Mouse (Mus musculus) C2C12 (cell line): ENCODE results near the gene Casp12. TPM values are rescaled to one million over a fixed set of nuclear protein-coding genes. Genes with fewer than 3 reads are reported as not detected.

Source experiments
- H3K27me3 ChIP-seq: one replicate; pipeline ENCODE4 v1.6.1; 2011; ENCODE audit not compliant: control insufficient read depth, insufficient read depth, insufficient read length
- H3K36me3 ChIP-seq: one replicate; pipeline ENCODE4 v1.6.1; 2011; ENCODE audit not compliant: control insufficient read depth, insufficient read depth
- H3K4me3 ChIP-seq: one replicate; pipeline ENCODE4 v1.5.1; 2011; ENCODE audit warnings: mild to moderate bottlenecking, control low read depth; ENCODE audit not compliant: poor library complexity, insufficient read depth, severe bottlenecking
- H3K79me2 ChIP-seq: one replicate; pipeline ENCODE4 v1.6.1; 2011; ENCODE audit not compliant: control insufficient read depth, insufficient read depth
- H3K79me3 ChIP-seq: one replicate; pipeline ENCODE4 v1.6.1; 2011; ENCODE audit warnings: low read depth, control low read depth
- H3ac ChIP-seq: one replicate; pipeline ENCODE3; 2011; ENCODE audit warnings: low read depth; ENCODE audit not compliant: control insufficient read depth, insufficient read length
- CEBPB ChIP-seq: IDR thresholded peaks from one replicate; pipeline ENCODE4 v1.6.1; 2011; ENCODE audit warnings: low read depth, mild to moderate bottlenecking, control low read depth, moderate library complexity
- CTCF ChIP-seq: IDR thresholded peaks from one replicate; pipeline ENCODE4 v1.5.1; 2011; ENCODE audit not compliant: control insufficient read depth, insufficient read depth, insufficient read length
- FOSL1 ChIP-seq: IDR thresholded peaks from one replicate; pipeline ENCODE4 v1.8.0; 2011; ENCODE audit warnings: mild to moderate bottlenecking, low read length; ENCODE audit not compliant: poor library complexity, insufficient read depth, severe bottlenecking
- MAX ChIP-seq: IDR thresholded peaks from one replicate; pipeline ENCODE4 v1.6.1; 2011; ENCODE audit warnings: mild to moderate bottlenecking, control low read depth
- MYOD1 ChIP-seq: IDR thresholded peaks from one replicate; pipeline ENCODE4 v1.6.1; 2011; ENCODE audit warnings: low read depth; ENCODE audit not compliant: control insufficient read depth, insufficient read length
- MYOG ChIP-seq: IDR thresholded peaks from one replicate; pipeline ENCODE4 v1.6.1; 2011; ENCODE audit not compliant: control insufficient read depth, insufficient read length; ENCODE audit errors: extremely low read depth
- USF1 ChIP-seq: IDR thresholded peaks from one replicate; pipeline ENCODE4 v1.6.1; 2011; ENCODE audit warnings: low read depth, mild to moderate bottlenecking, control low read depth, moderate library complexity
- polyA plus RNA-seq: library from polyadenylated mRNA; unstranded; fragments of >200 nt; fragmentation: generic; extraction: Trizol; gene quantifications from one replicate; pipeline ENCODE4 v1.2.1, GENCODE M21; 2012; ENCODE audit warnings: missing spikeins

Casp12 gene
- polyA plus RNA-seq, 1 experiment = 3.0 TPM

DNA sequence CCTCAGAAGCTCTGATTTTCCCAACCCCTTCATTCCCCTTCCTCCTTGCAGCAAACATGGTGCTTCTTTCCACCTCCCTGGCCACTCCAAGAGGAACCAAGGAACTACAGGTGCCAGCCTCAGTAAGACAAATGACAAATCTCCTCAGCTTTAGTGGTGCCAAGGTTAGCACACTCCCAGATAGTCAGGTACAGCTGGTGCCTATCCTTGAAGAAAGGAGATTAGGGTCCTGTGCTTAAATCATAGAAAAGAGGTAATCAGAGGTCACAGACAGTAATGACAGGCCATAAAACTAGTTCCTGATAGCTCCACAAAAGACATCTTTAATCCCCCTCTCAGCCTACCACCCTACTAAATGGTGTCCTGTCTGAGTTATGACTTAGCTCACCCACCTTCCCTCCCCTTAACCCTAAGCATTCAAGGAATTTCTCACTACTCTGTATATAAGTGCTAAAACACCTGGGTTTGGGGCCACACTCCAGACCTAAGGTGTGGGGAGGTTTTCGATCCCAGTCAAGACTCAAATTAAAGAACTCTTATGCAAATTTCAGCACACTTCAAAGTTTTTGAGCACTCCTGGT, 65.8 kb downstream of the Casp12 start:
- Histone ChIP-seq H3K79me3 (no peaks in the 10 kb centered on the region), H3K79me2 (no peaks in the 10 kb centered on the region), H3K4me3 (no peak overlapping the region), H3ac (no peak overlapping the region), H3K27me3 (no peaks in the 10 kb centered on the region), H3K36me3 (no peaks in the 10 kb centered on the region)
- no peak for TF ChIP-seq MYOD1
- TF ChIP-seq FOSL1 = no peak
- TF ChIP-seq MYOG = no peak
- no peak for TF ChIP-seq CTCF
- TF ChIP-seq MAX = no peak
- no peak for TF ChIP-seq USF1
- TF ChIP-seq CEBPB = no peak

DNA sequence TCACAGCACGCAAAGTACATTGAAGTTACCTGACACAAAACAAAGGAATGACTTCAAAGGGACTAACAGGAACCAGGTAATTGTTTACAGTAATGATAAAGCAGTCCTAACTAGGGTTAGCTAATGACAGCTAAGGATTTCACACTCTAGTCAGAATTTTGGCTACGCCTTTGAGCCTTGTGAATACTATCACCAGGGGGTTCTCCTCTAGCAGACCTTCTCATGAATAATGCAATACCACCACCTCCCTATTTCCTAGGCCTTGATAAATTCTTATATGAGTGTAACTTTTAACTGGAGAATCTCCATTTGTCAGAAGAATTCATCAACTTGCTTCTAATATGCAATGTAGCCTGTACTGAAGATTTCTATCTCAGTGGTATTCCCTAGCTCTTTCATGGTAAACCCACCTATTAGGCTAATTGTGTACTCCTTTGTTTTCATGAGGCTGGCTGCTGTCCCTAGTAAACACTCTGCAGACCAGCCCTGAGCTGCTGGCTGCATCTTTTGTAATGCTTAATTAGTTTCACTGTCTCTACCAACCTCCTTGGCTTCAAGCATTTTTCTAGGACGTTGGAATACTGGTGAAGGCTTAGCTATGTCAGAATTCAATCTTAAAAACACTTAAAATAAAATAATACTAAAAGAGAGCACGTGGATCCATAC, 67.3 kb downstream of the Casp12 start:
- Histone ChIP-seq H3K79me2 (no peaks in the 10 kb centered on the region), H3K4me3 (no peak overlapping the region)
- TF ChIP-seq MYOG (no peak), CTCF (no peak), FOSL1 (no peak), MAX (no peak), CEBPB (no peak)

DNA sequence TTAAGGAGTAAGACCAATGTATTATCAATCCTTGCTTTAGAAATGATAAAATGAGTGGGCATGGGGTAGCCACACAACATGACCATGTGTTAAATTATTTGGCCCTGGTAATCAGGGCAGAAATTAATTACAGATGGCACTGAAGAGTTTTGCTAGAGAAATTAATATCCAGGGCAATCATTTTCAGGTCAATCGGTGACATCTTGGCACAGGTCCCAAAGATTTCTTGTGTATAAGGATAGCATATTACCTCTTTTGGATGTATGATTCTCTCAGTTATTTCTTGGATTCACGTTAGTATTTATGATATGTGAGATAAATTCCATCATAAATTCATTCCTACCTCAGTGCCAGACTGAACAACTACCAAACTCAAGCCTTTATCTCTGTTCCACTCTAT, 72.6 kb downstream of the Casp12 start:
- Histone ChIP-seq H3ac (no peak overlapping the region), H3K36me3 (no peaks in the 10 kb centered on the region), H3K79me2 (no peaks in the 10 kb centered on the region), H3K27me3 (no peaks in the 10 kb centered on the region), H3K4me3 (no peak overlapping the region), H3K79me3 (no peaks in the 10 kb centered on the region)
- TF ChIP-seq MYOD1 = no peak
- no peak for TF ChIP-seq CTCF
- no peak for TF ChIP-seq FOSL1
- no peak for TF ChIP-seq USF1
- no peak for TF ChIP-seq MAX
- no peak for TF ChIP-seq MYOG
- TF ChIP-seq CEBPB = no peak

More for the DNA sequence above, 67.3 kb downstream of the Casp12 start:
- H3K27me3 ChIP-seq = no peaks in the 10 kb centered on the region
- no peak overlapping the region for H3ac ChIP-seq
- H3K79me3 ChIP-seq = no peaks in the 10 kb centered on the region
- H3K36me3 ChIP-seq = no peaks in the 10 kb centered on the region

Other genes with a start within 250 kb of the Casp12 start
- 0.23 TPM for gene Casp1, start 46.9 kb upstream of the Casp12 start, polyA plus RNA-seq
- gene Casp4, start 36.6 kb upstream of the Casp12 start, polyA plus RNA-seq = 0.50 TPM